Mouse (Mus musculus) limb, embryonic 14.5 days (tissue): Measurements from ENCODE around the gene Gcnt3. TPM values are rescaled to one million over a fixed set of nuclear protein-coding genes. Genes with fewer than 3 reads are reported as not detected.

ENCODE experiments used
- ATAC-seq: fragments of 200-750 bp; cut with Nextera tagmentation; 2 replicates; pipeline ENCODE4 v1.8.0; 2017; ENCODE audit warnings: low read depth, moderate number of reproducible peaks, moderate TSS enrichment; ENCODE audit not compliant: low FRiP score
- DNase-seq: peaks from one replicate; pipeline ENCODE4 v3.0.0-alpha.2; 2015; ENCODE audit warnings: low spot score
- H3K27ac ChIP-seq: fragments of 300-500 bp; sonication (generic); replicated peaks from 2 replicates; pipeline ENCODE4 v1.5.1; 2014; ENCODE audit warnings: low read depth, mild to moderate bottlenecking, low read length, moderate library complexity, mixed read lengths
- H3K27me3 ChIP-seq: fragments of 300-500 bp; sonication (generic); 2 replicates; pipeline ENCODE4 v1.6.1; 2014; ENCODE audit warnings: low read length, mixed read lengths; ENCODE audit not compliant: control insufficient read depth, insufficient read depth
- H3K36me3 ChIP-seq: fragments of 300-500 bp; sonication (generic); 2 replicates; pipeline ENCODE4 v1.6.1; 2014; ENCODE audit warnings: mild to moderate bottlenecking, low read length, moderate library complexity, mixed read lengths; ENCODE audit not compliant: control insufficient read depth, insufficient read depth
- H3K4me1 ChIP-seq: fragments of 300-500 bp; sonication (generic); 2 replicates; pipeline ENCODE4 v1.6.1; 2014; ENCODE audit warnings: antibody characterized with exemption, low read length, mixed read lengths; ENCODE audit not compliant: control insufficient read depth, insufficient read depth
- H3K4me2 ChIP-seq: fragments of 300-500 bp; sonication (generic); replicated peaks from 2 replicates; pipeline ENCODE4 v1.6.1; 2014; ENCODE audit warnings: low read depth, mild to moderate bottlenecking, low read length, moderate library complexity; ENCODE audit not compliant: severe bottlenecking
- H3K4me3 ChIP-seq: fragments of 300-500 bp; sonication (generic); replicated peaks from 2 replicates; pipeline ENCODE4 v1.5.1; 2014; ENCODE audit warnings: low read length
- H3K9ac ChIP-seq: fragments of 300-500 bp; sonication (generic); 2 replicates; pipeline ENCODE4 v1.6.1; 2014; ENCODE audit warnings: mild to moderate bottlenecking, low read depth, low read length, moderate library complexity; ENCODE audit not compliant: severe bottlenecking
- H3K9me3 ChIP-seq: fragments of 300-500 bp; sonication (generic); 2 replicates; pipeline ENCODE4 v1.6.1; 2016; ENCODE audit warnings: low read length; ENCODE audit not compliant: control insufficient read depth
- POLR2A ChIP-seq: fragments of 200-500 bp; IDR thresholded peaks from 2 replicates; pipeline ENCODE4 v1.8.0; 2012; ENCODE audit warnings: inconsistent platforms, mild to moderate bottlenecking, moderate library complexity, borderline replicate concordance; ENCODE audit not compliant: insufficient read depth, insufficient read length; ENCODE audit errors: extremely low read depth
- WGBS: fragments of 180-500 bp; shearing (Covaris S2); extraction: QIAGEN DNeasy Blood & Tissue Kit; methylation state at CpG from one replicate; pipeline ENCODE4 v1.1.7; 2014; 5-methylcytosine and 5-hydroxymethylcytosine counted together
- polyA plus RNA-seq, 2 experiments: library from polyadenylated mRNA; depleted of rRNA in 1 of 2; stranded (reverse) in 1 of 2; unstranded in 1 of 2; fragments of >200 nt; fragmentation: Nextera tagmentation in 1 of 2; extraction: Ambion mirVana in 1 of 2; gene quantifications; 2 replicates each; pipeline versions ENCODE4 v1.2.1 to v1.2.3; 2012 to 2014

Gene Gcnt3
- polyA plus RNA-seq, 2 experiments = 0.03 to 0.06 TPM

- DNase-seq (no peak), ATAC-seq (no peak)
- WGBS = 15% methylated on average over 5 of the region's 5 CpGs
- Histone ChIP-seq H3K4me2 (peak overlapping the region; percentile 72), H3K27me3 (no peaks in the 10 kb centered on the region), H3K9ac (peak overlapping the region; percentile 98), H3K4me3 (peak overlapping the region; percentile 99), H3K4me1 (peaks cover 15% of the 10 kb centered on the region), H3K27ac (no peak overlapping the region), H3K36me3 (peaks cover 17% of the 10 kb centered on the region), H3K9me3 (no peaks in the 10 kb centered on the region)
- no peak for TF ChIP-seq POLR2A
Measured at GRCm38 (mm10) chr9:69990346-69990745, 47.5 kb downstream of the Gcnt3 start.

GRCm38 (mm10) chr9:69989303-69990121, 48.4 kb downstream of the Gcnt3 start, which contains the start of gene Bnip2:
TSS of gene Bnip2 (plus strand) at chr9:69989466.
- H3K27ac ChIP-seq = peak within 1 kb of the TSS; percentile 94
- peak within 1 kb of the TSS; percentile 72 for H3K4me2 ChIP-seq
- no peaks in the 10 kb centered on the region for H3K27me3 ChIP-seq
- H3K36me3 ChIP-seq = peaks cover 10% of the 10 kb centered on the region
- under 1% methylated on average over 62 of the region's 76 CpGs for WGBS
- peaks cover 15% of the 10 kb centered on the region for H3K4me1 ChIP-seq
- ATAC-seq (peak; percentile 89), DNase-seq (peak; percentile 96)
- no peaks in the 10 kb centered on the region for H3K9me3 ChIP-seq
- H3K4me3 ChIP-seq = peak within 1 kb of the TSS; percentile 99
- H3K9ac ChIP-seq = peak within 1 kb of the TSS; percentile 98
- TF ChIP-seq POLR2A = peak; percentile 81; the same call in 1 of the 2 replicates

- TF ChIP-seq POLR2A = no peak
- peaks cover 7% of the 10 kb centered on the region for H3K36me3 ChIP-seq
- DNase-seq (no peak), ATAC-seq (peak; percentile 24; the same call in 1 of the 2 replicates)
- peak overlapping the region; percentile 94 for H3K27ac ChIP-seq
- WGBS = 33% methylated on average over 16 of the region's 16 CpGs
- H3K9ac ChIP-seq = peak overlapping the region; percentile 98
- no peaks in the 10 kb centered on the region for H3K9me3 ChIP-seq
- H3K4me3 ChIP-seq = peak overlapping the region; percentile 99
- H3K27me3 ChIP-seq = no peaks in the 10 kb centered on the region
- peak overlapping the region; percentile 49 for H3K4me2 ChIP-seq
- peaks cover 15% of the 10 kb centered on the region for H3K4me1 ChIP-seq
Measured at GRCm38 (mm10) chr9:69988706-69989302, 49.1 kb downstream of the Gcnt3 start.

GRCm38 (mm10) chr9:69987579-69987978, 50.3 kb downstream of the Gcnt3 start:
- Histone ChIP-seq H3K27ac (no peak overlapping the region), H3K4me1 (peaks cover 15% of the 10 kb centered on the region), H3K36me3 (peaks cover 7% of the 10 kb centered on the region), H3K9ac (no peak overlapping the region), H3K27me3 (no peaks in the 10 kb centered on the region), H3K4me2 (no peak overlapping the region), H3K4me3 (no peak overlapping the region), H3K9me3 (no peaks in the 10 kb centered on the region)
- ATAC-seq (no peak), DNase-seq (peak; percentile 78)
- WGBS = 0% methylated on average over 3 of the region's 3 CpGs
- TF ChIP-seq POLR2A = no peak

- H3K36me3 ChIP-seq = no peaks in the 10 kb centered on the region
- no peak overlapping the region for H3K9ac ChIP-seq
- whole genome bisulfite sequencing = 77% methylated on average over 5 of the region's 5 CpGs
- DNase-seq (no peak), ATAC-seq (no peak)
- peaks cover 15% of the 10 kb centered on the region for H3K4me1 ChIP-seq
- H3K27me3 ChIP-seq = no peaks in the 10 kb centered on the region
- no peak overlapping the region for H3K27ac ChIP-seq
- TF ChIP-seq POLR2A = no peak
- H3K4me2 ChIP-seq = no peak overlapping the region
- H3K9me3 ChIP-seq = no peaks in the 10 kb centered on the region
- no peak overlapping the region for H3K4me3 ChIP-seq
Measured at GRCm38 (mm10) chr9:69986571-69986970, 51.3 kb downstream of the Gcnt3 start.
